Mouse (Mus musculus) C2C12 (cell line): ENCODE measurements at regions not wholly inside any gene's neighbourhood (a gene's known extent, or its start where the extent isn't known, plus 50 kb on each side); places are given as distances from the start of the nearest gene placed in this dataset.

ENCODE experiments used
- H3K27me3 ChIP-seq: one replicate; pipeline ENCODE4 v1.6.1; 2011; ENCODE audit not compliant: control insufficient read depth, insufficient read depth, insufficient read length
- H3K36me3 ChIP-seq: one replicate; pipeline ENCODE4 v1.6.1; 2011; ENCODE audit not compliant: control insufficient read depth, insufficient read depth
- H3K4me3 ChIP-seq: one replicate; pipeline ENCODE4 v1.5.1; 2011; ENCODE audit warnings: mild to moderate bottlenecking, control low read depth; ENCODE audit not compliant: poor library complexity, insufficient read depth, severe bottlenecking
- H3K79me2 ChIP-seq: one replicate; pipeline ENCODE4 v1.6.1; 2011; ENCODE audit not compliant: control insufficient read depth, insufficient read depth
- H3K79me3 ChIP-seq: one replicate; pipeline ENCODE4 v1.6.1; 2011; ENCODE audit warnings: low read depth, control low read depth
- H3ac ChIP-seq: one replicate; pipeline ENCODE3; 2011; ENCODE audit warnings: low read depth; ENCODE audit not compliant: control insufficient read depth, insufficient read length
- CEBPB ChIP-seq: IDR thresholded peaks from one replicate; pipeline ENCODE4 v1.6.1; 2011; ENCODE audit warnings: low read depth, mild to moderate bottlenecking, control low read depth, moderate library complexity
- CTCF ChIP-seq: IDR thresholded peaks from one replicate; pipeline ENCODE4 v1.5.1; 2011; ENCODE audit not compliant: control insufficient read depth, insufficient read depth, insufficient read length
- FOSL1 ChIP-seq: IDR thresholded peaks from one replicate; pipeline ENCODE4 v1.8.0; 2011; ENCODE audit warnings: mild to moderate bottlenecking, low read length; ENCODE audit not compliant: poor library complexity, insufficient read depth, severe bottlenecking
- MAX ChIP-seq: IDR thresholded peaks from one replicate; pipeline ENCODE4 v1.6.1; 2011; ENCODE audit warnings: mild to moderate bottlenecking, control low read depth
- MYOD1 ChIP-seq: IDR thresholded peaks from one replicate; pipeline ENCODE4 v1.6.1; 2011; ENCODE audit warnings: low read depth; ENCODE audit not compliant: control insufficient read depth, insufficient read length
- MYOG ChIP-seq: IDR thresholded peaks from one replicate; pipeline ENCODE4 v1.6.1; 2011; ENCODE audit not compliant: control insufficient read depth, insufficient read length; ENCODE audit errors: extremely low read depth
- USF1 ChIP-seq: IDR thresholded peaks from one replicate; pipeline ENCODE4 v1.6.1; 2011; ENCODE audit warnings: low read depth, mild to moderate bottlenecking, control low read depth, moderate library complexity

- no peaks in the 10 kb centered on the region for H3K27me3 ChIP-seq
- TF ChIP-seq USF1 (no peak), FOSL1 (no peak), CEBPB (no peak), MYOD1 (no peak), MYOG (no peak), MAX (no peak), CTCF (no peak)
- no peaks in the 10 kb centered on the region for H3K79me3 ChIP-seq
- no peak overlapping the region for H3ac ChIP-seq
- no peak overlapping the region for H3K4me3 ChIP-seq
- H3K36me3 ChIP-seq, result no peaks in the 10 kb centered on the region
- H3K79me2 ChIP-seq, result no peaks in the 10 kb centered on the region
These were observed 102.0 kb upstream of the Apob start for GRCm38 (mm10) chr12:7875454-7875853.

- H3K79me2 ChIP-seq, result no peaks in the 10 kb centered on the region
- TF ChIP-seq MYOG (no peak), MYOD1 (no peak), CTCF (no peak), MAX (no peak), USF1 (no peak), CEBPB (no peak), FOSL1 (no peak)
- H3K4me3 ChIP-seq, result no peak overlapping the region
- H3ac ChIP-seq, result no peak overlapping the region
- H3K27me3 ChIP-seq, result no peaks in the 10 kb centered on the region
- H3K79me3 ChIP-seq, result no peaks in the 10 kb centered on the region
- no peaks in the 10 kb centered on the region for H3K36me3 ChIP-seq
These were observed 101.0 kb upstream of the Apob start for GRCm38 (mm10) chr12:7876302-7877063.

GRCm38 (mm10) chr12:7878761-7879160 lies 98.7 kb upstream of the Apob start:
- H3K27me3 ChIP-seq, result no peaks in the 10 kb centered on the region
- TF ChIP-seq MAX (no peak), MYOG (no peak), CTCF (no peak), FOSL1 (no peak), CEBPB (no peak), USF1 (no peak), MYOD1 (no peak)
- H3K36me3 ChIP-seq, result no peaks in the 10 kb centered on the region
- H3K4me3 ChIP-seq, result no peak overlapping the region
- H3K79me3 ChIP-seq, result no peaks in the 10 kb centered on the region
- H3ac ChIP-seq, result no peak overlapping the region
- no peaks in the 10 kb centered on the region for H3K79me2 ChIP-seq

- no peaks in the 10 kb centered on the region for H3K36me3 ChIP-seq
- no peaks in the 10 kb centered on the region for H3K27me3 ChIP-seq
- H3K79me2 ChIP-seq, result no peaks in the 10 kb centered on the region
- H3ac ChIP-seq, result no peak overlapping the region
- H3K4me3 ChIP-seq, result no peak overlapping the region
- H3K79me3 ChIP-seq, result no peaks in the 10 kb centered on the region
- TF ChIP-seq USF1 (no peak), CEBPB (no peak), MAX (no peak), MYOG (no peak), MYOD1 (no peak)
These were observed 81.3 kb upstream of the Apob start for GRCm38 (mm10) chr12:7896156-7896555.

- H3ac ChIP-seq, result no peak overlapping the region
- no peak overlapping the region for H3K4me3 ChIP-seq
- H3K36me3 ChIP-seq, result no peaks in the 10 kb centered on the region
- TF ChIP-seq MAX (no peak), FOSL1 (no peak), MYOD1 (no peak), USF1 (no peak), CTCF (peak; percentile 2), CEBPB (no peak)
- no peaks in the 10 kb centered on the region for H3K27me3 ChIP-seq
- H3K79me3 ChIP-seq, result no peaks in the 10 kb centered on the region
- H3K79me2 ChIP-seq, result no peaks in the 10 kb centered on the region
These were observed 72.1 kb upstream of the Apob start for GRCm38 (mm10) chr12:7905329-7905728.

DNA sequence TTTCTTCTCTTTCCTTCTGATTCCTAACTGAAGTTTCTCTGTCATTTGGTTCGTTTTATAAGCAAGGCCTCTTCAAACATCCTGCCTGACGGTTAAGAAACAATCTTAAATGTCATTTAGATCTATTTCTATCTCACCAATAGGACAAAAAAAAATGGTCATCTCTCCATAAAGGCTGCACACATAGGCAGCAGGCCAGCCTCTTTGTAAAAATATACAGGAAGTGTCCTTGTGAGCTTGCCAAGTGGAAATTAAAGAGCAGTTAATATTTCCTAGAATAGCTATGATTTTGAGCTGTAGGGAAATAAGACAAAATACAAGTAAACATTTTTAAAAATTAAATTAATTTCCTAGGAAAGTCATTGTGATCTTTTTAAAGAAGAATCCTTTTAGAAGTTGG lies 70.6 kb upstream of the Apob start:
- no peaks in the 10 kb centered on the region for H3K79me3 ChIP-seq
- H3K4me3 ChIP-seq, result no peak overlapping the region
- TF ChIP-seq CEBPB, result no peak
- TF ChIP-seq CTCF, result no peak
- TF ChIP-seq FOSL1, result no peak
- no peak for TF ChIP-seq USF1

More for the DNA sequence above, 70.6 kb upstream of the Apob start:
- H3ac ChIP-seq, result no peak overlapping the region
- no peaks in the 10 kb centered on the region for H3K36me3 ChIP-seq
- no peaks in the 10 kb centered on the region for H3K27me3 ChIP-seq
- H3K79me2 ChIP-seq, result no peaks in the 10 kb centered on the region
